Mouse (Mus musculus) macrophage (primary cell): ENCODE measurements around the gene Narfl. TPM values are rescaled to one million over a fixed set of nuclear protein-coding genes. Genes with fewer than 3 reads are reported as not detected.

Experiments
- H3K27ac ChIP-seq: fragments of 350-480 bp; formaldehyde crosslinking; 2 replicates; pipeline ENCODE4 v1.9.0; 2021
- H3K36me3 ChIP-seq: fragments of 350-480 bp; formaldehyde crosslinking; 2 replicates; pipeline ENCODE4 v1.9.0; 2021; ENCODE audit errors: inconsistent target
- H3K4me3 ChIP-seq: fragments of 350-480 bp; formaldehyde crosslinking; 2 replicates; pipeline ENCODE4 v1.9.0; 2021; ENCODE audit errors: inconsistent target
- H3K79me2 ChIP-seq: fragments of 350-480 bp; formaldehyde crosslinking; 2 replicates; pipeline ENCODE4 v1.9.0; 2021; ENCODE audit errors: inconsistent target
- WGBS: methylation state at CpG from one replicate; pipeline ENCODE4 v1.1.7; 2026; ENCODE audit warnings: inconsistent platforms; ENCODE audit not compliant: missing documents; 5-methylcytosine and 5-hydroxymethylcytosine counted together
- polyA plus RNA-seq: library from polyadenylated mRNA; stranded (reverse); fragments of 250-400 nt; gene quantifications from 3 replicates; pipeline ENCODE4 v1.2.4, GENCODE M21; 2018; ENCODE audit warnings: inconsistent platforms

Narfl gene
- polyA plus RNA-seq, 1 experiment from 2014 or later, result 19.4 TPM

- Histone ChIP-seq H3K4me3 (no peak within 1 kb of the TSS), H3K27ac (no peak within 1 kb of the TSS), H3K79me2 (no peaks in the 10 kb centered on the region), H3K36me3 (no peaks in the 10 kb centered on the region)
- 84% methylated on average over 9 of the region's 9 CpGs for WGBS
These were observed 19.3 kb upstream of the Narfl start, which contains the start of gene Msln for GRCm38 (mm10) chr17:25754241-25754640. TSS of gene Msln (minus strand) at chr17:25754378.

GRCm38 (mm10) chr17:25755086-25755485 is 18.5 kb upstream of the Narfl start:
- H3K36me3 ChIP-seq, result no peaks in the 10 kb centered on the region
- H3K27ac ChIP-seq, result no peak overlapping the region
- H3K79me2 ChIP-seq, result no peaks in the 10 kb centered on the region
- 78% methylated on average over 4 of the region's 4 CpGs for WGBS
- H3K4me3 ChIP-seq, result no peak overlapping the region

GRCm38 (mm10) chr17:25755627-25756377 is 17.8 kb upstream of the Narfl start:
- H3K36me3 ChIP-seq, result no peaks in the 10 kb centered on the region
- no peak overlapping the region for H3K27ac ChIP-seq
- H3K4me3 ChIP-seq, result no peak overlapping the region
- 37% methylated on average over 4 of the region's 4 CpGs for WGBS
- no peaks in the 10 kb centered on the region for H3K79me2 ChIP-seq

GRCm38 (mm10) chr17:25756378-25757242 is 17.0 kb upstream of the Narfl start:
- WGBS, result 81% methylated on average over 9 of the region's 9 CpGs
- Histone ChIP-seq H3K36me3 (no peaks in the 10 kb centered on the region), H3K27ac (no peak overlapping the region), H3K79me2 (no peaks in the 10 kb centered on the region), H3K4me3 (no peak overlapping the region)

- 91% methylated on average over 3 of the region's 3 CpGs for WGBS
- no peaks in the 10 kb centered on the region for H3K36me3 ChIP-seq
- no peak overlapping the region for H3K4me3 ChIP-seq
- no peak overlapping the region for H3K27ac ChIP-seq
- H3K79me2 ChIP-seq, result no peaks in the 10 kb centered on the region
These were observed 15.9 kb upstream of the Narfl start for GRCm38 (mm10) chr17:25757691-25758090.

- no peak overlapping the region for H3K4me3 ChIP-seq
- WGBS, result 70% methylated on average over 8 of the region's 8 CpGs
- no peaks in the 10 kb centered on the region for H3K79me2 ChIP-seq
- H3K27ac ChIP-seq, result no peak overlapping the region
- no peaks in the 10 kb centered on the region for H3K36me3 ChIP-seq
These were observed 13.4 kb upstream of the Narfl start for GRCm38 (mm10) chr17:25760148-25760547.

- Histone ChIP-seq H3K4me3 (no peak overlapping the region), H3K27ac (peak overlapping the region; percentile 17; the same call in 1 of the 2 replicates)
- 41% methylated on average over 4 of the region's 4 CpGs for WGBS
These were observed 12.0 kb upstream of the Narfl start for GRCm38 (mm10) chr17:25761561-25761970.

GRCm38 (mm10) chr17:25762591-25762990 is 11.0 kb upstream of the Narfl start:
- Histone ChIP-seq H3K79me2 (no peaks in the 10 kb centered on the region), H3K27ac (no peak overlapping the region), H3K36me3 (no peaks in the 10 kb centered on the region), H3K4me3 (no peak overlapping the region)
- WGBS, result 62% methylated on average over 3 of the region's 3 CpGs

More at GRCm38 (mm10) chr17:25761561-25761970, 12.0 kb upstream of the Narfl start:
- Histone ChIP-seq H3K79me2 (no peaks in the 10 kb centered on the region), H3K36me3 (no peaks in the 10 kb centered on the region)

- Histone ChIP-seq H3K27ac (no peak overlapping the region), H3K36me3 (no peaks in the 10 kb centered on the region), H3K4me3 (no peak overlapping the region), H3K79me2 (no peaks in the 10 kb centered on the region)
- 78% methylated on average over 5 of the region's 5 CpGs for WGBS
These were observed 7.7 kb upstream of the Narfl start for GRCm38 (mm10) chr17:25765886-25766285.

- Histone ChIP-seq H3K27ac (no peak overlapping the region), H3K79me2 (peaks cover 7% of the 10 kb centered on the region), H3K4me3 (no peak overlapping the region), H3K36me3 (no peaks in the 10 kb centered on the region)
- 58% methylated on average over 8 of the region's 9 CpGs for WGBS
These were observed 4.2 kb upstream of the Narfl start for GRCm38 (mm10) chr17:25769331-25769730.

GRCm38 (mm10) chr17:25775318-25776062 is 1.9 kb downstream of the Narfl start:
- 80% methylated on average over 10 of the region's 10 CpGs for WGBS
- Histone ChIP-seq H3K36me3 (peaks cover 38% of the 10 kb centered on the region), H3K27ac (no peak overlapping the region), H3K79me2 (peaks cover 19% of the 10 kb centered on the region), H3K4me3 (no peak overlapping the region)

- WGBS, result 88% methylated on average over 5 of the region's 5 CpGs
- Histone ChIP-seq H3K4me3 (no peak overlapping the region), H3K27ac (no peak overlapping the region), H3K79me2 (peaks cover 19% of the 10 kb centered on the region), H3K36me3 (peaks cover 62% of the 10 kb centered on the region)
These were observed 4.4 kb downstream of the Narfl start for GRCm38 (mm10) chr17:25777948-25778347.

- H3K4me3 ChIP-seq, result no peak overlapping the region
- no peak overlapping the region for H3K27ac ChIP-seq
- peaks cover 62% of the 10 kb centered on the region for H3K36me3 ChIP-seq
- 93% methylated on average over 6 of the region's 6 CpGs for WGBS
- H3K79me2 ChIP-seq, result peaks cover 9% of the 10 kb centered on the region; the same call in 1 of the 2 replicates
These were observed 7.8 kb downstream of the Narfl start for GRCm38 (mm10) chr17:25781339-25781738.

- WGBS, result 92% methylated on average over 7 of the region's 7 CpGs
- peaks cover 48% of the 10 kb centered on the region for H3K36me3 ChIP-seq
- peaks cover 9% of the 10 kb centered on the region; the same call in 1 of the 2 replicates for H3K79me2 ChIP-seq
These were observed 9.5 kb downstream of the Narfl start for GRCm38 (mm10) chr17:25783086-25783485.

More at GRCm38 (mm10) chr17:25783086-25783485, 9.5 kb downstream of the Narfl start:
- Histone ChIP-seq H3K4me3 (no peak overlapping the region), H3K27ac (no peak overlapping the region)
